Mouse (Mus musculus) embryo, embryonic 11 days (tissue): ENCODE measurements around the gene Kif2b.

Experiments used
- DNase-seq: peaks from one replicate; pipeline ENCODE4 v3.0.0-alpha.2; 2015

Kif2b gene

GRCm38 (mm10) chr11:91577317-91577716 lies at the start of gene Kif2b:
Kif2b (minus strand) TSS chr11:91577558.
- DNase-seq = peak; percentile 1

- DNase-seq = no peak
These were observed 15.7 kb upstream of the Kif2b start for GRCm38 (mm10) chr11:91593088-91593487.

- no peak for DNase-seq
These were observed 502 bp downstream of the Kif2b start for GRCm38 (mm10) chr11:91576856-91577255.

- DNase-seq = no peak
These were observed 2.0 kb downstream of the Kif2b start for GRCm38 (mm10) chr11:91575406-91575805.

- DNase-seq = no peak
These were observed 2.9 kb downstream of the Kif2b start for GRCm38 (mm10) chr11:91574477-91574876.

GRCm38 (mm10) chr11:91530737-91531136 lies 46.6 kb downstream of the Kif2b start:
- no peak for DNase-seq
